Mouse (Mus musculus): ENCODE data around the gene Serpine1. TPM values are rescaled to one million over a fixed set of nuclear protein-coding genes. Genes with fewer than 3 reads are reported as not detected.

The Serpine1 gene
- polyA plus RNA-seq, 1 experiment from 2014 or later: 0.26 TPM

DNA sequence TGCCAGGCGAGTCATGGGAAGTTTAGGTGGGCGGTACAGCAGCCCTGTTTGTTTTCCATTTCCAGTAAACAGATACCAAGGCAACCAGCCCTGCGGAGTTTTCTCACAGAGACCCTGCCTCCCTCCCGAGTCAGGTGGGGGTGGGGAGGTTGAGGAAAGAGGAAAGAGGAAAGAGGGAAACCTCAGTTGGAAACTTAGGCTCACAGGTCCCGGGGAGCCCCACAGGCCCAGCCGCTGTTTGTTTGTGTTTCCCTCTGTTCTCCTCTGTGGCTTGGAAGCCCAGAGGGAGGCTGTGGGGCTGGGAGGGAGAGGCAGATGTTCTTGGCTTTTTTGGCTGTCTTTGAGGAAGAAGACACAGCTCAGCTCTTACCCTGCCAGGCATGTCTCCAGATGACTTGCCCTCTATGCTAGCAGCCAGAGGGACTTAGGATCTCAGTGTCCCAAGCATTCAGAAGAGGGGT, 2.2 kb upstream of the Serpine1 start:
- 43% methylated on average over 6 of the region's 6 CpGs for WGBS
- Histone ChIP-seq H3K4me2 (no peak overlapping the region), H3K36me3 (no peaks in the 10 kb centered on the region), H3K27me3 (replicated peaks) (peaks cover 6% of the 10 kb centered on the region; the same call in 1 of the 2 replicates), H3K9me3 (replicated peaks) (no peaks in the 10 kb centered on the region), H3K27ac (replicated peaks) (no peak overlapping the region), H3K4me3 (replicated peaks) (no peak overlapping the region), H3K4me1 (peaks cover 14% of the 10 kb centered on the region), H3K9ac (replicated peaks) (no peak overlapping the region)
- no peak for ATAC-seq (ENCODE audit: low FRiP score)

DNA sequence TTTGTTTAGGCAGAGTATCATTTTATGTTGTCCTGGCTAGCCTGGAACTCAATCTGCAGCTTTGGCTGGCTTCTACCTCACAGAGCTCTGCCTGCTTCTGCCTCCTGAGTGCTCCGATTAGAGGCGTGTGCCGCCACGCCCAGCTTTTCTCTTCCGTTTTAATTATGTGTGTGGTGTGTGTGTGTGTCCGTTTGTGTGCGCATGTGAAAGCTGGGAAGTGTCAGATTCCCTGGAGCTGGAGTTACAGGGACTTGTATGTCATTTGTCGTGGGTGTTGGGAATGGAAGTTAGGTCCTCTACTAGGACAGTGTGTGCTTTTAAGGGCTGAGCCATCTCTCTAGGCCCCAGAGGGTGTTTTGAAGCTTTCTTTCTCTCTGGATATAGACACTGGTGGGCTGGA, 1.1 kb upstream of the Serpine1 start:
- ATAC-seq (ENCODE audit: low FRiP score): no peak
- Histone ChIP-seq H3K4me1 (peaks cover 14% of the 10 kb centered on the region), H3K36me3 (no peaks in the 10 kb centered on the region), H3K4me3 (replicated peaks) (no peak overlapping the region), H3K4me2 (no peak overlapping the region), H3K9ac (replicated peaks) (no peak overlapping the region), H3K9me3 (replicated peaks) (no peaks in the 10 kb centered on the region), H3K27ac (replicated peaks) (no peak overlapping the region), H3K27me3 (replicated peaks) (peaks cover 6% of the 10 kb centered on the region; the same call in 1 of the 2 replicates)
- 96% methylated on average over 8 of the region's 8 CpGs for WGBS

DNA sequence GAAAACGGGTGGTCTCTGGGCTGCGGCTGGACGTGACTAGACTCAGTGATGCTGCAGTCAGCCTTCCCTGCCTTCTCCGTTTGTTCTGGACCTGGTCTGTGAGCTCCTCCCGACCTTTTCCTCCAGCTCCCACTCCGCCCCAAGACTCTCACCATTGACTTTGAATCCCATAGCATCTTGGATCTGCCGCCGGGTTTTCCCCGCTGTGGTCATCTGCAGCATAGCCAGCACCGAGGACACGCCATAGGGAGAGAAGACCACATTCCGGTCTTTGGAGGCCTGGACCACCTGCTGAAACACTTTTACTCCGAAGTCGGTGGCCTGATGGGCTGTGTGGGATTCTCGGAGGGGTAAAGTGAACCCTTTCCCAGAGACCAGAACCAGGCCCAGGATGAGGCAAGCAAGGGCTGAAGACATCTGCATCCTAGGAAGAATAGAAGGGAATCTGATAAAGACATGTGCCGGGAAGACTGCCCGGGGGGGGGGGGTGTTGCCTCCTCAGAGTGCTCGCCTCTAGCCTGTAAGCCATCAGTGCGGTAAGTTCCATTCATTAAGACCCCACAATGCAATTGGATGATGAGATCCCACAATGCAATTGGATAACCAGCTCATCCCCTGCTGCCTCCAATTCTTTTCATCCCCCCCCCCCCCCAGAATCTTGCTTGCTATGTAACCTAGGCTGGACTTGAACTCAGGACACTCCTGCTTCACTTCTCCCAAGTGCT, 1.0 kb downstream of the Serpine1 start:
- 82% methylated on average over 19 of the region's 19 CpGs for WGBS
- Histone ChIP-seq H3K4me3 (replicated peaks) (no peak overlapping the region), H3K36me3 (no peaks in the 10 kb centered on the region), H3K27me3 (replicated peaks) (peaks cover 6% of the 10 kb centered on the region; the same call in 1 of the 2 replicates), H3K4me1 (peaks cover 14% of the 10 kb centered on the region), H3K4me2 (no peak overlapping the region), H3K27ac (replicated peaks) (no peak overlapping the region), H3K9me3 (replicated peaks) (no peaks in the 10 kb centered on the region), H3K9ac (replicated peaks) (no peak overlapping the region)
- ATAC-seq (ENCODE audit: low FRiP score): no peak

DNA sequence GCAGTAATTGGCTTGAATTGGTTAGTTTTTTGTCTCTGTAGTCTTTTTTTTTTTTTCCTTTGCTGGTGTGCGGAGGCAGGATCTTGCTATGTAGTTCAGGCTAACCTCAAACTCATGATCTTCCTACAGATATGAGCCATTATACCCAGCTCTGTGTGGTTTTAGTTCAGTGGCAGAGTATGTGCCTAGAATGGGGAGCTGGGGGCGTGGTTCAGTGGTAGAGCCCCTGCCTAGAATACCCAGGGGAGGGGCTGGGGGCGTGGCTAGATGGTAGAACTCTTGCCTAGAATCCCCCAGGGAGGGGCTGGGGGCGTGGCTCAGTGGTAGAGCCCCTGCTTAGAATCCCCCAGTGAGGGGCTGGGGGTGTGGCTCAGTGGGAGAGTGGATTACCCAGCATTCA, 3.4 kb downstream of the Serpine1 start:
- Histone ChIP-seq H3K4me2 (no peak overlapping the region), H3K4me3 (replicated peaks) (no peak overlapping the region), H3K9ac (replicated peaks) (no peak overlapping the region), H3K27ac (replicated peaks) (no peak overlapping the region), H3K27me3 (replicated peaks) (peaks cover 6% of the 10 kb centered on the region; the same call in 1 of the 2 replicates), H3K9me3 (replicated peaks) (no peaks in the 10 kb centered on the region), H3K36me3 (no peaks in the 10 kb centered on the region), H3K4me1 (peaks cover 14% of the 10 kb centered on the region)
- no peak for ATAC-seq (ENCODE audit: low FRiP score)
- 77% methylated on average over 4 of the region's 4 CpGs for WGBS

DNA sequence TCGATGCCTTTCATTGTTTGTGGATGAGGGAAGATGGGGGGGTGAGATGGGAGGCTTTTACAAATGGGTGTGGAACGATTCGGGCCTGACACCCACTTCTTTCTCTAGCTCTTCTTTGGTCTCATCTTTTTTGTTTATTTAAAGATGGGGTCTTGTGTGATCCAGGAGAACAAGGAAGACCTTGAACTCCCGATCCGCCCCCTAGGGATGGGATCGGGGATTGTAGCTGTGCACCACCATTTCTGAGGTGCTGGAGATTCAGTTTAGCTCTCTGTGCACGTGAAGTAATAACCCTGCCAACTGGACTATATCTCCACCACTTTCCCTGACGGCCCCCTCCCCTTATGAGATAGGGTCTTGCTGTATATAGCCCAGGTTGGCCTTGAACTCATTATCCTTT, 6.1 kb downstream of the Serpine1 start:
- ATAC-seq (ENCODE audit: low FRiP score): no peak
- no peak overlapping the region for H3K9ac ChIP-seq (replicated peaks)

DNA sequence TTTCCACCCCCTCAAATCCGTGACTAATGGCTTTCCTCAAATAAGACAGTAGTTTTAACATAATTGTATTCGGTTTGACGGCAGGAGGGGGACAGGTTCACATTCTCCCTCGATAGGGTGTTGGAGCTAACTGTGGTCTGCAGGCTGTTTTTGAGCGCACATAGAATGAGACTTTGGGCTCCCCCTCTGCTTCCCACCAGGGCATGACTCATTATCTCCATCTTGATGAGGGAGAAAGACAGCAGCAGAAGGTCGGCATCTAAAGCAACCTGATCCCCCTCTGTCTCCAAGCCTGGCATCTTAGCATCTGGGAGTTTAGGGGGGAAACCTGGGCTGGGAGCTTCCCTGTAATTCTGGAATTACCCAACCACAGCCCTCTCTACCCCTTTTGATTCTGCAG, 6.6 kb downstream of the Serpine1 start:
- Histone ChIP-seq H3K27ac (replicated peaks) (no peak overlapping the region), H3K36me3 (no peaks in the 10 kb centered on the region), H3K4me2 (no peak overlapping the region), H3K9me3 (replicated peaks) (no peaks in the 10 kb centered on the region), H3K4me3 (replicated peaks) (no peak overlapping the region), H3K9ac (replicated peaks) (no peak overlapping the region), H3K27me3 (replicated peaks) (no peaks in the 10 kb centered on the region), H3K4me1 (no peaks in the 10 kb centered on the region)
- WGBS: 66% methylated on average over 6 of the region's 6 CpGs
- no peak for ATAC-seq (ENCODE audit: low FRiP score)

More for the DNA sequence above, 6.1 kb downstream of the Serpine1 start:
- H3K36me3 ChIP-seq: no peaks in the 10 kb centered on the region
- no peak overlapping the region for H3K4me2 ChIP-seq
- no peak overlapping the region for H3K4me3 ChIP-seq (replicated peaks)
- no peaks in the 10 kb centered on the region for H3K4me1 ChIP-seq
- WGBS: 73% methylated on average over 8 of the region's 8 CpGs
- H3K27ac ChIP-seq (replicated peaks): no peak overlapping the region
- H3K27me3 ChIP-seq (replicated peaks): peaks cover 5% of the 10 kb centered on the region; the same call in 1 of the 2 replicates
- no peaks in the 10 kb centered on the region for H3K9me3 ChIP-seq (replicated peaks)

DNA sequence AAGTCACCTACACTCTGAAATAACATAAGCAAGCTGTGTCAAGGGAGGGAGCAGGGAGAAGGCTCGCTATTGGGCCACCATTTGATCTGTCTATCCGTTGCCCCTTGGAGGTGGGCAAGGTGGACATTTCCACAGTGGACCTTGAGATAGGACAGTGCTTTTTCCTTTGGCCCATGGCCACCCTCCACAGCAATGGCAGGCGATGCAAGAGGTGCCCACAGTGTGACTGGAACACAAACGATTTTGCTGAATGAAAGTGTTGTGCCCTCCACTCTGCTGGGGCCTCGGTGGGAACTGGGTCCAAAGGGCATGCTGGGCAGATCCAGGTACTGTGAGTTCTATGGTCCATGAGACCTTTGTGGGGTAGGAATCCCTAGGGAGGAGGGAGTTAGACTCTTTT, 9.5 kb downstream of the Serpine1 start:
- ATAC-seq (ENCODE audit: low FRiP score): no peak
- 90% methylated on average over 5 of the region's 5 CpGs for WGBS
- Histone ChIP-seq H3K9me3 (replicated peaks) (no peaks in the 10 kb centered on the region), H3K27ac (replicated peaks) (no peak overlapping the region), H3K9ac (replicated peaks) (no peak overlapping the region), H3K4me2 (no peak overlapping the region), H3K4me1 (no peaks in the 10 kb centered on the region), H3K27me3 (replicated peaks) (no peaks in the 10 kb centered on the region), H3K4me3 (replicated peaks) (no peak overlapping the region), H3K36me3 (no peaks in the 10 kb centered on the region)

DNA sequence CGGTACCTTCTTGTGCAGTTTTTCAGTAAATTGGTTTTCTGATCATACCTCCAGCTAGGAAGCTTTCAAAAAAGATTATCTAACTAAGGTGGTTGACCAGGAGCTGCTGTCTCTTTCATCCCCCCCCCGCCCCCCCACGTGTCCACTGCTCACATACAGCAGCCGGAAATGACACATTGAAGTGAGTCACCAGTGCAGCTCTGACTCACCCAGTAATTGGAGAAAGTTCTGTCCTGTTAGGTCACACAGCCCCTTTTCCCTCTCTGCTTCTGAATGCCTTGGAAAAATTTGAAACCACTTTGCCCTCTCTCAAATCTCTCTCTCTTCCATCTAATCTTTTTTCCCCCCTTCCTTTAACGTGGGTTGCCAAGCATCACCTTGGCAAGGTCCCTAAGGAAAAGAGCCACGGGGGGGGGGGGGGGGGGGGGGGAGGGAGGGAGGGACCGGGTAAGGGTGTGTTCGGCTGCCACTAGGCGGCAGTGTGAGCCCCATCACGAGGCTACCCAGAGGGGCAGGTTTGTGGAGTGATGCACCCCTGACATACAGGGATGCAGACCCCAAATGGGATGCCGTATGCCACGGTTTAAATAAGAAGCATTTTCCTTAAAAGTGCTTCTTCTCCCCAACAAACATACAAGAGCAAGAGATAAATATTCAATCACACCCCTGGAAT, 10.1 kb downstream of the Serpine1 start:
- Histone ChIP-seq H3K4me3 (replicated peaks) (no peak overlapping the region), H3K36me3 (no peaks in the 10 kb centered on the region), H3K27ac (replicated peaks) (no peak overlapping the region), H3K27me3 (replicated peaks) (no peaks in the 10 kb centered on the region), H3K4me2 (no peak overlapping the region), H3K9me3 (replicated peaks) (no peaks in the 10 kb centered on the region), H3K9ac (replicated peaks) (no peak overlapping the region), H3K4me1 (no peaks in the 10 kb centered on the region)
- no peak for ATAC-seq (ENCODE audit: low FRiP score)
- 29% methylated on average over 11 of the region's 12 CpGs for WGBS

DNA sequence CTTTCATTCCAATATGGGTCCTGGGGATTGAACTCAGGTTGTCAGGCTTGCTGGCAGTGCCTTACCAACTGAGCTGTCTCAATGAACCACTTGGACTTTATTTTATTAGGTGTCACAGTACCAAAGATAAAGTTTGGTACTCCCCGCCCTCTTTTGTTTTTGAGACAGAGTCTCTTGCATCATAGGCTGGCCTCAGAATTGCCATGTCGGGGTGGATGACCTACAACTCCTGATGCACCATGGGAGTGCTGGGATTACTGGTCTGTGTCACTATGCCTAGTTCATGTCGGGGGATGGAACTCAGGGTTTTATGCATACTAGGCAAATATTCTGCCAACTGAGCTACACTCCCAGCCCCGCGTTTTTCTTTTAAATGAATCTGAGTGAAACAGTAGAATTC, 17.2 kb downstream of the Serpine1 start:
- H3K36me3 ChIP-seq: no peaks in the 10 kb centered on the region
- no peak overlapping the region for H3K4me3 ChIP-seq (replicated peaks)
- no peak overlapping the region for H3K9ac ChIP-seq (replicated peaks)
- no peak for ATAC-seq (ENCODE audit: low FRiP score)
- peaks cover 7% of the 10 kb centered on the region; the same call in 1 of the 2 replicates for H3K4me1 ChIP-seq
- H3K9me3 ChIP-seq (replicated peaks): no peaks in the 10 kb centered on the region
- H3K4me2 ChIP-seq: no peak overlapping the region
- 89% methylated on average over 5 of the region's 5 CpGs for WGBS
- H3K27me3 ChIP-seq (replicated peaks): no peaks in the 10 kb centered on the region
- H3K27ac ChIP-seq (replicated peaks): no peak overlapping the region

DNA sequence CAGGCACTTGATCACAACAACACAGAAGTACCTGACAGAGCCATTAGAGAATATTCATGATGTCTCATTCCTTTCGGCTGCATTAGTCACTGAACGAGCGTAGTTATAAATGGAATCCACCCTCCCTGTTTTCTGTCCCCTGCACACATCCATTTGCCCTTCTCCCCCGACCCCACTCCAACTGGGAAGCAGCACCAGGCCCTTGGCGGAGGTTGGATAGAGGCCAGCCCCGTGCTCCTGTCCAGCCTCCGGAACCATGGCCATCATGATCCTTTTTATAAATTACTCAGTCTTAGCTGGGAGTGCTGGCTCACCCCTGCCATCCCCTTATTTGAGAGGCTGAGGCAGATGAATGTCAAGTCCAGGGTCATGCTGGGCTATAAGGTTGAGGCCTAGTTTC, 17.8 kb downstream of the Serpine1 start:
- 84% methylated on average over 7 of the region's 7 CpGs for WGBS
- Histone ChIP-seq H3K27me3 (replicated peaks) (no peaks in the 10 kb centered on the region), H3K27ac (replicated peaks) (no peak overlapping the region), H3K9me3 (replicated peaks) (no peaks in the 10 kb centered on the region), H3K4me2 (no peak overlapping the region), H3K4me3 (replicated peaks) (no peak overlapping the region), H3K4me1 (peaks cover 7% of the 10 kb centered on the region; the same call in 1 of the 2 replicates), H3K9ac (replicated peaks) (no peak overlapping the region), H3K36me3 (no peaks in the 10 kb centered on the region)
- no peak for ATAC-seq (ENCODE audit: low FRiP score)

DNA sequence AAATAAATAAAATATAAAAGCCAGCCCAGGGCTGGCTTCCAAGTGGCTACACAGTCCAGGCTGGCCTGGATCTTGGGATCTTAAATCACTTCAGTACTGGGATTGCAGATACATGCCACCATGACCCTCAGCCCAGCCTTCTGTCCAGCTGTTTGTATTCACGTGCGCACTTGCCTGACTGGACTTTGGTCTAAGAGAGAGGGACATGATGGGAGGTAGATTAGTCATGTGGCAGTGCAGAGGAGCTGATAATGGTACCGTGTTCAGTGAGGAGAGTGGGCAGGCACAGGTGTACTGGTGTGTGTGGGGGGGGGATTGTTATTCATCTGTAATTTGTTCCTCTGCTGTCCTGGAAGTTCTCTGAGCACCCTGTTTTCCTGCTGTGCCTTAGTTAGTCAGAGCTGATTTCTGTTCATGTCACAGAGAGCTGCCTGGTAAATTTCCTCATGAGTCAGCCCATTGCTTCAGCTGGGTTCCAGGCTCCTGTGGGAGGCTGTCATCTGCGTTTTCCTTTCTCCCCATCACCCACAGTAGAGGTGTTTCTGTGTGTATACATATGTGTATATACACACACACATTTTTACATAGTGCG, 20.1 kb downstream of the Serpine1 start:
- H3K9me3 ChIP-seq (replicated peaks): no peaks in the 10 kb centered on the region
- 81% methylated on average over 5 of the region's 5 CpGs for WGBS
- no peak overlapping the region for H3K4me2 ChIP-seq
- H3K4me1 ChIP-seq: peaks cover 7% of the 10 kb centered on the region; the same call in 1 of the 2 replicates
- H3K27me3 ChIP-seq (replicated peaks): no peaks in the 10 kb centered on the region
- no peak overlapping the region for H3K9ac ChIP-seq (replicated peaks)
- no peaks in the 10 kb centered on the region for H3K36me3 ChIP-seq
- H3K27ac ChIP-seq (replicated peaks): no peak overlapping the region
- ATAC-seq (ENCODE audit: low FRiP score): no peak
- no peak overlapping the region for H3K4me3 ChIP-seq (replicated peaks)

DNA sequence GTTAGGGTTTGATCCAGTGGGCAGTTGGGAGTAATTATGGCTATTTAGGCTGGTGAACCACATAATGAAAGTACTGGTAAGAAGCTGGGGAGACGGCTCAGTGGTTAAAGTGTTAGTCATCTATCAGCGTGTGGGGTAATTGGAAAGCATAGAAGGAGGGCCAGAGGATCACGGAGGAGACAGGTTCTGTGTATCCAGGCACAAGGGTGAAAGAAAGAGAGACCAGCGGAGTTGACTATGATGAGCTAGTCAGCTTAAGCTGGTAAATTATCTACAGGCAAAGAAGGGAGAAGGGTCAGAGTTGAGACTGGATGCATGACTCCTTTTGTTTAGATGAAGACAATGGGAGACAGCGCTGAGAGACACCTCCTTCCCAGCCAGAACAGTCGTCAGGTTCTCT, 20.9 kb downstream of the Serpine1 start:
- H3K4me2 ChIP-seq: no peak overlapping the region; the same call in 1 of the 2 replicates
- H3K4me1 ChIP-seq: peaks cover 13% of the 10 kb centered on the region
- 18% methylated on average over 6 of the region's 6 CpGs for WGBS
- no peak overlapping the region for H3K27ac ChIP-seq (replicated peaks)
- H3K27me3 ChIP-seq (replicated peaks): no peaks in the 10 kb centered on the region
- ATAC-seq (ENCODE audit: low FRiP score): no peak
- no peaks in the 10 kb centered on the region for H3K36me3 ChIP-seq
- H3K9me3 ChIP-seq (replicated peaks): no peaks in the 10 kb centered on the region
- H3K9ac ChIP-seq (replicated peaks): no peak overlapping the region
- no peak overlapping the region for H3K4me3 ChIP-seq (replicated peaks)
